Mouse (Mus musculus) thymus, postnatal 4 days (tissue): ENCODE measurements at regions not wholly inside any gene's neighbourhood (a gene's known extent, or its start where the extent isn't known, plus 50 kb on each side); places are given as distances from the start of the nearest gene placed in this dataset.
"Not testable (repeated sequence)": the region's sequence is repeated elsewhere in the genome, so short reads cannot be mapped to it uniquely, and the experiment has no call there.

ENCODE experiments used
- DNase-seq: peaks from one replicate; pipeline ENCODE4 v3.0.0; 2021

DNA sequence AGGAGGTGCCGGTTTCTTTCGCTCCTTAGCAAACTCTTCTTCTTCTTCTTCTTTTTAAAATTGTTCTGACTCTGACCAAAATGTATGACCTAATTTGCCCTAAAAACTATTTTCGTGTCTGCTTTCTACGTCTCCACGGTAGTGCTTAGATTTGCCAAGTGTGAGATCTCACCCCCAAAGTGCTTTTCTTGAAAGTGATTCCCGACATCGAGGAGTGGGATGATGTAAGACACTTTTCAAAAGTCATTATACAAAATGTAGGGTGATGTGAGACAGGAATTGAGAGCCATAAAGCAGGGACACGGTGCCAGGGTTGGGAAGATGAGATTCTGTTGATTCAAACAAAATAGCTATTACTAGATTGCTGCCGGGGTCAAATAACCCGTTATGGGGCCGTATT lies 139.5 kb downstream of the Enc1 start:
- no peak for DNase-seq

DNA sequence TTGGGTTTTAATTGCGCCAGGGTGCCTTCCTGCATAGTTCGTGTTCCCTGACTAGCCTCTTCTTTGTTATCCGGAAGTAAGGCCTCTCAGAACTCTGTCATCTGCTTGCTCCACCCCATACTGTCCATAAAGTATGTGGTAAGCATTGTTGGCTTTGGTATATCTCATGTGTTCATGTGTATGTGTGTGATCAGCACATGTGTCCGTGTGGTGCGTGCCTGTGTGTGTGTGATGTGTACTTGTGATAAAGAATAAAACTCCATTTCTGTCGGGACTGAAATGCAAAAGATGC lies 135.3 kb downstream of the Enc1 start:
- no peak for DNase-seq

DNA sequence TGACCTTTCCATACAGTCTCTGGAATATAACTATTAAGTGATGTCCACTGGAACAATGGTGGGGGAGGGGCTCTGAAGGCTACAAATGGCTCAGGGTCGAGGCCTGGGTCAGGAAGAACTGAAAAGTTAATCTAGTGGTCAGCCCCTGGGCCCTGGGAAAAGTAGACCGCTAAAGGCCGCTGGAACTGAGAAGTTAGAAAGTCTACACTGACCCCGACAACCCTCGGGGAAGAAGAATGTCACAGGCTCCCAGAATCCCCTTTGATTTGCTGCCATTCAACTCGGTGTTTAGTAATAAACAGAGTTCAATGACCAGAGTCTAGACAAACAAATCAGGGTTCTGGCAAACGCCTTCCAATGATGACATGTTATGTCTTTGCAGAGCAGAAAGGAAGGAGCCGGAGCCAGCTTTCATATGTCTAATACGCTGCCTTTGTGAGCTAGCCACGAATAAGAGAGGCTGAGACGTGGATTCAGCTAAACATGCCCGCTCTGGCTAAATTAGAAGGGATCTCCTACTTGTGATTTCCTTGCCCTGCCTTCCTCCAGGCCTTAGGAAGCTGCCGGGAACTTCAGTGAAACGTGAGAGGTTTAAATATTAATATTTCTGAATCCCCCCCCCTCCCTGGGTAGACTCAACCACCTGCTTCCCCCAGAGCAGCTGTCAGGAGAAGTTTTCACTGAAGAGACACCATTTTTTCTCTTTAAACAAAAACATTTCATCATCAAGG lies 134.8 kb downstream of the Enc1 start:
- no peak for DNase-seq

DNA sequence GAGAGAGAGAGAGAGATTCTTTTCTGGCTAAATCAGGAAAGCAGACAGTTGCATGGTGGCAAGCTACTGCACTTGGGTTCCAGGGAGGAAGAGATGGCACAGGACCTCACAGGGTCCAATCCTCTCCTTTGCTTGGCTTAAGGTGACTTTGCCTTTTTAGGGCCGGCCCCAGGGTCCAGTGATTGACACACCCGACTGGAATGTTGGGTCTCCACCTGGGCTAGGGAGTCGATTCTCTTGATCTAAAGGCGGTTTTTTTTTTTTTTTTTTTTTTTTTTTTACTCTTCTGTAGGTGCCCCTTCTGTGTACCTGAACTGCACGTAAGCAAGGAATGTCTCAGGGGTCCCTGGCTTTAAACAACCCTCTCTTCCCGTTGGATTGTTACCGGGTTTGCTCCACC lies 131.4 kb downstream of the Enc1 start:
- no peak for DNase-seq

DNA sequence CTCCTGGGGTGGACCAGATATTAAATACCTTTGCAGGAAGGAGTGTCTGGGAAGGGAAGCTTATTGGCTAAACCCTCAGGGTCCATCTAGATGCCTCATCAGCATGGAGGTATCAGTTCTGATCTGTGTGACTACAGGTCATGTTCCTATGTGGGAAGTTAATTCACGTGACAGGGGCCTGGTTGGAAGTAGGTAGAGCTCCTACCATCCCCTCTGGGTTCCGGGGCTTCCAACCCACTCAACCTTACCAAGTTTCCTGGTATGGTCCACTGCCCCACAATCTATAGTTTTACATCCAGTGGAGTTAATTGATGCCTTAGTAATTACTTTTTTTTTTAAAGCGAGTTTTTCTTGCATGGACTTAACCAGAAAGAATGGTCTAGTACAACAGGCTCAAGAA lies 130.3 kb downstream of the Enc1 start:
- no peak for DNase-seq

DNA sequence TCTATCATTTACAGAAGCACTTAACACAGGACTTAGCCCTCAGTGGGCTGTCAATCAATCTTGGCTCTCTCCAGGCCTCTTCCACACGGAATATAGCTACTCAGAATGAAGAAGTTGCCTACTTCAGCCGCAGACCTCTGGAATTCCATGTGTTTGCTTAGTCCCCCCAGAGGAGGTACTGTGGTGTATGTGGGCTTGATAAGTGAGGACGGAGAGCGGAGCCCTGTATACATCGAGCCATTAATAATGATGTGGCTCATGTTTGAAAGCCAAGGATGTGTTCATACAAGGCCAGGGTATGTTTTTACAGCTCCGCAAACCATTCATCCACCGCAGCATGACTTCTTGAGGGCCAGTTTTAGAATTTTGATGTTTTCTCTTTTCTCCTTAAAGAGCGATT lies 125.8 kb downstream of the Enc1 start:
- no peak for DNase-seq

DNA sequence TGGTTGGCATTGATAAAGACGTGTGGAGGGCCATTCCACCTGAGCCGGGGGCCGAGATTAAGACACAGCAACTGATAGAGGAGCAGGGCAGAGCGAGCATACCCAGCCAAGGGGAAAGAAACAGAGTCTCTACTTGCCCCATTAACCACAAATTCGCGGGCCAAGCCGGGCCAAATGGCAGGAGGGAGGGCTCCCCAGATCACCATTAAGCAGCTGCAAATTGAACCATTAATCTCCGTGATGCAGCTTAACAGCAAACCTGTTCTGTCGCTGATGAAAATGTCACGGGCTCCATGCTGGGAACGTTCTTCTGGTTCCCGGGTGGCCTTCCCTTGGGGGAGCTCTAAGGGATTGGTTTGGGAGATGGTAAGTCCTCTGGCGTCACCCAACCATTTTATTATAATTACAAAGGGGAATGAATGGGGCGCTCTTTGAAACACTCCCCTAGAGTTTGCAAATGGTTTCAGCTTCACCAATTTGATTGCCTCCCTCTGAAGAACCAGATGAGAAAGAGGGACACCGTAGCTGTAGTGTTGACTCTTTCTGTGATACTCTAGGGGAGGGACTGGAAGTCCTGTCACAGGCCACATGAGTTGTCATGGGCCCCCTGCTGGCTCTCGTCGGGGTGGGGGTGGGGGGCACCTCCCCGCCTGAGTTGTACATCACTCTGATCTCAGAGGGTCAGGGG lies 124.8 kb downstream of the Enc1 start:
- no peak for DNase-seq

DNA sequence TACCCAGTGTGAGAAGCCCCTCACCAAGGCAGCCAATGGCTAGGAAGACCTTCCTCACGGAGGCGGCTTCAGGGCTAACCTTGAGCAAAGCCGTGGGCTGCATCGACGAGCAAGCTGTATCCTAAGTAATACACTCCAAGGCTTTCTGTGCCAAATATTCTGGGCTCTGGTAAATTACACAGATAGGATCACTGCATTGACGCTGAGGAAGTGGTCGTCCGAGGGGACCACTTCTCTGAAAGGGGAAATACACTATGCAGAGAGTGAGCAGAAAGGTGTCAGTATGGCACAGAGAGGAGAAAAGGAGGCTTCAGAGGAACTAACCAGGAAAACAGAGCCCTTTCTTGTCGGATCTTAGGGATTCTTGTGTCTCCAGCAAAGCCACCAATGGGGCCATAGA lies 124.1 kb downstream of the Enc1 start:
- DNase-seq = no peak

DNA sequence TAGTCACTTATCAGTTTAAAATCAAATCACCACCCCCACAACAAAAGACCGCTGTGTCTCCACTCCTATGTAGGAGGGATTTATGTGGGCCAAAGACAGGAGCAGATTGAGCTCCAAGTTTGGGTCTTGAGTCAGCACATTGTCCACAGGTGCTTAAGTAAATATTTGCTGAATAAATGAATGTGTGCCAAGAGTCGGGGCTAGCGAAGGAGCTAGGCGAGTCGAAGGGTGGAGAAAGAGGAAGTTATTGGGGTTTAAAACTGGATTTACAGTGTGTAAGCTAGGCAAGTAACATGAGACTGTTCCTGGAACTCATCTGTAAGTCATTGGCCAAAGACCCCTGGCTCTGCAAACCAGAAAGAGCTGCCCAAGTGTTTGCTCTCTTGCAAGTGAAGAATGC lies 122.9 kb downstream of the Enc1 start:
- no peak for DNase-seq

DNA sequence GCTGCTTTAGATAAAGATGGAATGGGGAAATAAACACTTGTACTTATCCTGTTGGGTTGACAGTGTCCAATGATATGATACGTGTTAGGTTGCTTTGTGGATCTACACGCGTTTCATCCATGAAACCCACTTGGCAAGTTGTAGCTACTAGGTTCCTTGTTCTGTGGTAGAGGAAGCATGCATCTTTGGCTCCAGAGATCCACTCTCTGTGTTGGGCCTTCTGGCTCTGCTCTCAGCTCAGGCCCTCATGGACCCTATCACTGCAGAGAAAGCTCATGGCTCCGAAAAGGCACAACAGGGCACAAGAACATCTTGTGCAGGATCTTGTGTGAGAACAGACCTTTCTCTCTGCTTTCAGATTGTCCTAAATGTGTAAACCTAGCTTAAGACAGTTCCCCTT lies 122.3 kb downstream of the Enc1 start:
- no peak for DNase-seq

DNA sequence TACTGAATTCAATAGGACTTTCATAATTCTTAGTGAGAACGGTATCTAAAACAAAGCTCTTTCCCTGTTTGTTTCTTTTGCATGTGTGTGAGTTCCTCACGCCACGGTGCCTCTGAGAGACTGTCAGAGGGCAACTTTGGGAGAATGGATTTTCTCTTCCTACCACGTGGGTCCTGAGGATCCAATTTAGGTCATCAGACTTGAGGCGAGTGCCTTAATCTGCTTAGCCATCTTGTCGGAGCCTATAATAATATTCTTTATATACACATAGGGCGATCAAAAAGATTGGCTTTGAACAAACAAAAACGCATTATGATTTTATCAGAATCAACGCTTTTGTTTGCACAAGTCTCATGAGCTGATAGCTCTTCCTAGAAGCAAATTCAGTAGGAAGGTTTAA lies 119.6 kb downstream of the Enc1 start:
- DNase-seq = no peak

DNA sequence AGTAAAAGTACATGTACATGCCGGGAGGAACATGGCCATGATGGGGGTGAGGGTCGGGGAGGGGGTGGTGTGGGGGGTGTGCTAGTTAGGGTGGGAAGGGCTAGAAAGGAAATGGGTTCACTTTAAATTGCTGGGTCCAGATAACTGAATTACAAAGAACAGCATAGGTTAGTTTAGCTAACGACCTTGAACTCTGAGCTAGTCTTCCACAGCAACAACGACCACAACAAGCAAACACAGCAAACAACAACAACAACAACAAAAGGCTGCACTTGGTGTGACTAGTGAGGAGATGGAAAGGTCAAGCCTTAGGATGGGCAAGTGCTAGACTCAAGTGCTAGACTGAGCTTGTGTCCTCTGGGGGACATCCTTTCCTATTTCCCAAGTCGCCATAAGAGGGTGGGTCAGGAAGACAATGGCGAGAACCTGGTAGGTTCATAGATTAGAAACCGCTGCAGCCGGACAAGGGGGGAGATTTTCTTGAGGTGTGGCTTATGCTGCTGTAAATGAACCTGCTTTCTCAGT lies 117.9 kb downstream of the Enc1 start:
- no peak for DNase-seq

DNA sequence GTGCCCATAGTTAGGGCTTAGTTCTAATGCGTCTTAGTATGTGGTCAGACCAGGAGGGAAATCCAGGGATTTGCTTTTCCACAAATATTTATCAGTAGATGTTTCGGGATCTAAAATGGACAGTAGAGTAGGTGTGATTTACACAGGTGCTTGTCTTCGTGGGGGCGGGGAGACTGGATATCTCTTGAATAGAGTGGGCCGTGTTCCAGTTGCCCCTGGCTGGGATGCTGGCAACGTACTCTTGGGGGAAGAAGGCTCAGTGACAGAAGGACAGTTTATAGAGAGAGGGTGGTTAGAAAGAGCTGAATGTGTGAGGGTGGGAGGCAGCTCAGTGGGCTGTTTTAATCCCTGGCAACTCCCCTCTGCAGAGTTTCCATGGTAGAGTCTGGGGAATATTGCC lies 117.4 kb downstream of the Enc1 start:
- no peak for DNase-seq

DNA sequence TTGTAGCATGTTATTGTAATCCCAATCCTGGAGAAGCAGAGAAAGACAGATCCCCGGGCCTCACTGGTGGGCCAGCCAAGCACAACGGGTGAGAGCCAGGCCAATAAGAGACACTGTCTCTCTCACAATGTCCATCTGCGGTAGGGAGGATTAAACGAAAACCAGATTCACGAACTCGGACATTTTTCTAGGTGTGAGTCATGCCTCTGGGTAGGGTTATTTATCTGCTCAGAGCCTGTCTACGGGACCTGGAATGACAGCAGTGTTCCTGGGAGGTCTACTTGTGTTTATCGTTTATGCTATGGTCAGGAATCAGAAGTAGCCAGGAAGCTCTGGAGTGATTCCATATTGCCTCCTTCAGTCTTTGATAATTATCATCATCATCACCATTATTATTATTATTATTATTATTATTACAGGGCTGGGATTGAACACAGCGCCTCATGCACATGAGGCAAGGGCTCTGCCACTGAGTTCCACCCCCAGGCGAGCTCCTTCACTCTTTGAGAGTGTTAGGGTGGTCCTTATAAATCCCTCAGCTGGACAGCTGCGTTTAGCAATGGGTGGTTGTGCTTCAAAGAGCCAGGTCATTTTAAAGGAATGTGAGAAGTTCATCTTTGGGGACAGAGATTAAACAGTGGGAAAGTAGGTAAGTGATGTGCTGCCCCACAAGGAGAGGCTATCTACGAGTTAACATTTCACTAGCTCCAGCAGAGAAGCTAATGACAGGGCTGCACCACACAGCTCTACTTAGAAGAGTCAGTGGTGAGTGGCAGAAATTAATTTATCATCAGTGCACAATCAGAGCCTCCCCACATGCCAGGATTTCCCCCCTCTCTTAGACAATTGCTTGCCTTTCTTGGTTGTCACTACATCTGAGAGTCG lies 116.3 kb downstream of the Enc1 start:
- no peak for DNase-seq

DNA sequence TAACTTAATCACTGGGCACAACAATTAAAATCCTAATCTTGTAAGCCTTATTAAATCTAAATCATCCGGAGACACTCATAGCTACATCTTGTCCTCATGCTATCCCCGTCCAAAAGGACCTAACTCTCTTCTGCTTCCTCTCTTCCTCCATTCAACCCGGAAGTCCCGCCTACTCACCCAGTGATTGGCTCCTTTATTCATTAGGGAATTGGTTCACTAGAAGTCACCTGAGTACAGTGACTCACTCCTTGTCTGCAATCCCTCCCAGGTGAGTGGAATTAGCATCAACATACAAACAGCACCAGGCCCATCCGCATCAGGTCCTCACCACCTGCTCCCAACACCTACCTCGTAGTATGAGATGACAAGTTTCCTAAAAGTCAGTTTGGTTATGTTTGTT lies 114.5 kb downstream of the Enc1 start:
- not testable (repeated sequence) for DNase-seq

DNA sequence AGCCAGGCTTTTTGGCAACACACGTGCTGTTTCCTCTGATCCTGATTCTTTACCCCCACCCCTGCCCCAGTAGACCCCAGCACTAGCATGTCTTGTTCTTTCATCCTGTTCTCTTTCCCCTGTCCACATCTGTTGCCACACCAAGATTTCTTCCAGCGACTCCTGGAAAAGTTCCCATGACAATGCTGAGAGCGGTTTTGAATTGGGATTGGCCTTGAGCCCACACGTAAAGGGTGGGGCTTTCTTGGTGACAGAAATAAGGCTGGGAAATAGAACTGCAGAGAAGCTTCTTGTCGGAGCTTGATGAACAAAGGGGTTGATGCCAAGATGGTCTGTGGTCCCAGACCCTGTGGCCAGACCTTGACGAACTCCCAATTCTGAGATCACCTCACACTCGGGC lies 106.8 kb downstream of the Enc1 start:
- no peak for DNase-seq

DNA sequence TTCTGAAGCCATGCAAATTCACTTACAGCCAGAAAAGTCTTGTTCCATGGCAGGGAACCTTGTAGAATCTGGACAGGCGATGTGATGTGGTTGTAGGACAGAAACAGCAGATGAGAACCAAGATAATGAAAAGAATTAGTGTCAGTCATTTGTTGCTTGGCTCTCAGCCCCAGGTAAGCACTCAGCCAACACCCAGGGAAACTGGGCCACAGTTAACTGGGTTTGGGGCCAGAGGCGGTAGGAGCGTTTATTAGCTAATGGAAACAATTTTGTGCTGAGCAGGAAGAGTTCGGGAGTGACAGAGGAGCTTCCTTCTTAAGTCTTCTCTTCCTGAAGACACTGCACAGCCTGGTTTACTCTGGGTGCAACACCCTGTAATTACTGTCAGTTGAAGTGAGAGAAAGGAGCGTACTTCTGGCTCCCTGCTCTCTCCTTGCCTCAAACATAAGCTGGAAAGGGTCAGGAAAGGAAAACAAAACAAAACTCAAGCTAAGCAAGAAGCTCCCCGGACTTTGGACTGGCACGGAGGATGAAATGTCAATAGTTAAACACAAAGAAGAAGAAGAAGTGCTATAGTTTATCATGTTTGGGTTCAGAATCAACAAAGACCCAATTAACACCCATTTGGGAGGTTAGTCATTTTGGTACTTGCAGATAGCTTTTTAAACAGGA lies 100.4 kb downstream of the Enc1 start:
- DNase-seq = no peak

DNA sequence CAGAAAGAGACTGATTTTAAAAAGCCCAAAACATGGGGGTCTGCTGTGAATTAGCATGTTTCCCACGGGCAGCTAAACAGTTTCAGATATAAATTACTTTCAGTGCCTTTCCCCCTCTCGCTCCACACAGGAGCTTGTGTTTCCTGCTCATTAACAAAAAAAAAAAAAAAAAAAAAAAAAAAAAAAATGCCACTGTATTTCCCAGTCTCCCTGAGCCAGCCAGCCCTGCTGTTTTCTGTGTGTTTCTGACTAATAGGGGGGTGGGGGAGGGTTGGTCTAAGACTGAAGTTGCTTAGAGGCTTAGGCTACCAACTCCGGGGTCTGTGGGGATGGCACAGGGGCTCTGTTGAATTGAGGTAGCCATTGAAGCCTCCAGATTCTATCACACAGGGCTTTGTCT lies 97.0 kb downstream of the Enc1 start:
- DNase-seq = no peak

DNA sequence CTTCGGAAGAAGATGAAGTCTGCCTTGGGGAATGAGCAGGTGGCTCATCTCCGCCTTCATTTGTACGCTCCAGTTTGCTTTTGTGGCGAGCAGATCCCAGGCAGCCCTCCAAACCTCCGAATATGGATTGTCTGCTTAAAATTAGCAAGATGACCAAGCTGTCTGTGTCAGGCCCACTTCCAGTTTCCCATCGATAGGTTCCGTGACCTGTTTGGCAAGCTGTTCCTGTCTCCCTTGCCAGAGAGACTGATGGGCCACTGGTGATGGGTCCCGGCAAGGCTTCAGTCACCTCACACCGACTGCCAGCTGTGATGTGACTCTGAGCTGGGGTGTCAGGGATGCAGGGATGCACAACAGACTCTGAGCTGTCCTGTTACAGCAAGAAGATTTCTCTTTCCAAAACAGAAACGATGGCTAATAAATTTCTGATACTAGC lies 96.4 kb downstream of the Enc1 start:
- DNase-seq = no peak

DNA sequence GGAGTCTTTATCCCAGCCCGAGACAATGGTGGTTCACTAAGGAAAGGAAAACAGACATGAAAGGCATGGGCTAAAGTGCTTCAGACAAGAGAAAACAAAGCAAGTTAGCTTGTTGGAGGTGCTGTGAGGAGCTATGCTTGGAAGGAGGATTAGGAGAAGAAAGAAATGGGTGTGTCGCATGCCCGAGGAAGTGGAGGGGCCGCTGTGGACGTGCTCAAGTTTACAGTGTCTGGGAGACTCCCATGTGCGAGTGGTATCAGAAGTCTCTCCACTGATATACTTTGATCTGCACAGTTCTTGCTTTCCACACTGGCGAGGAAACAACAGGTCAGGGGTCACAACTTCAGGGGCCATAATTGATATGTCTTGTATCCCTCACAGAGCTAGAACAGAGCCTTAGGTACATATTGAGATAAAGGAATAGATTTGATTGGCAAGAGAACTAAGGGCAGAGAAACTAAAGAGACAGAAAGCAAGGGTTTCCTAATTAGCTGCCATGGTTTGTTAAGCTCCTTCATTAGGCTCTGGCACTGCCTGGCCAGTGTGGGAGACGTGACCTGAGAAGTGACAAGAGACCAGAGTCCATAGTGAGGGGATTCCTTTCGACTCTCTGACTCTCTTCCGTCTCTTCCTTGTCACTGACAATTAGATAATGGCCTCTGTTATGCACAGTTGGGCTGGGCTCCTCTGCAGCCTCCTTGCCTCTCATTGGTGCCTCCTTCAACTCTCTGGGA lies 93.1 kb downstream of the Enc1 start:
- DNase-seq = no peak

DNA sequence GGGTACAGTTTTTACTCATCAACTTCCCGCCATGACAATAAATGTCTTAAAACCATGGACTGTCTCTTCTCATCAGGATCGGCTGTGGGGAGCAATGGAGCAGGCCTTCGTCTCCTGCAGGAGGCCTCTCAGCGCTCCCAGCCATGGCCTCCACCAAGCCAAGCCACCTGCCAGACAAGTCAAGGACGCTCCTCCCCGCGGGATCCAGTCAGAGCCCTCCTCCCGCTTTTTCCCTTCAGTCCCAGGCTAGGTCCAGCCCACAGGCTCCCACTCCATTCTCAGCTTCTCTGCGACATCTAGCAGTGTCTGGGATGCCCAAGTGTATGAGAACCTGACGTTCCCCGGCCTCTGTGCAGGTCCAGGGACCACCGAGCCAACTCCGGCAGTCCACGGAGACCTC lies 90.2 kb downstream of the Enc1 start:
- no peak for DNase-seq

DNA sequence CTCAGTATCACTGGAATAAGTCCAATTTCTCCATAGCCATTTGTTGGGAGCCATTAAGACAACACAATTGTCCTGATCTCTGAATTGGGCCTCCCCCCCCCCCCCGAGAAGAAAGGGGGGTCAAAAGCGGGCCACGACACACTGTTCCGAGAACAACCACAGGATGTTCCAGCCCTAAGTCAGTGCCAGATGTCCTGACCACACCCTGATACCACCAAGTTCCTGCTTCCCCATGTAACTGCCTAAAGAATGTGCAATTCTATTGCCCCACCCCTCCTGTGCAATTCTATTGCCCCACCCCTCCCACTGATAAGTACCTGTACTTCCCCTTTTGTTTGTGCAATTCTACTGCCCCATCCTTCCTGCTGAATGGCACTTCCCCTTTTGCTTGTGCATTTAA lies 80.4 kb downstream of the Enc1 start:
- DNase-seq = not testable (repeated sequence)

DNA sequence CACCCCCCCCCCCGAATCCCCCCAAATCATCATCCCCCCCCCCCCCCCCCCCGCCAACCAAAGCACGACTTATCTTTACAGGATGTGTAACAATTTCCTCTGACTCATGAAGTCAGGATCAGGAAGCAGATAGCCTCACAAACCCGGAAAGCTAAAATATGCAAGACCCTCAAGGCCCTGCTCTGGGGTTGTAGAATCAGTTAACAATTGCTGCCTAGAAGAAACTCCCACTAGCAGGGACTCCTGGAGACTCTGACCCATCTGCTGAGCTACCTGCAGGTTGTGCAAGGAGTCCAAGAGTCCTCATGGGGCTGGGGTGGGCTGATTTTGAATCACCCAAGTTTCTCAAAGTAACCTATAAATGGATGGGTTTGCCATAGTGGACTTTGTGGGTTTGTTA lies 79.9 kb downstream of the Enc1 start:
- no peak for DNase-seq
